Mouse (Mus musculus) E14TG2a.4 (cell line): ENCODE measurements at regions not wholly inside any gene's neighbourhood (a gene's known extent, or its start where the extent isn't known, plus 50 kb on each side); places are given as distances from the start of the nearest gene placed in this dataset.

ENCODE experiments used
- CTCF ChIP-seq: conservative IDR thresholded peaks from 2 replicates; pipeline ENCODE4 v1.5.1; 2014; ENCODE audit warnings: low read length
- NANOG ChIP-seq: IDR thresholded peaks from 2 replicates; pipeline ENCODE4 v1.6.1; 2014; ENCODE audit warnings: borderline replicate concordance, low read length, mixed read lengths

GRCm38 (mm10) chr4:10048770-10049169 is 825.5 kb upstream of the 2610301B20Rik start:
- TF ChIP-seq NANOG = no peak
- no peak for TF ChIP-seq CTCF
